Mouse (Mus musculus): ENCODE measurements around the gene Ptgr1. TPM values are rescaled to one million over a fixed set of nuclear protein-coding genes. Genes with fewer than 3 reads are reported as not detected.

Ptgr1 gene
- polyA plus RNA-seq, 2 experiments: 19.2 to 34.7 TPM

DNA sequence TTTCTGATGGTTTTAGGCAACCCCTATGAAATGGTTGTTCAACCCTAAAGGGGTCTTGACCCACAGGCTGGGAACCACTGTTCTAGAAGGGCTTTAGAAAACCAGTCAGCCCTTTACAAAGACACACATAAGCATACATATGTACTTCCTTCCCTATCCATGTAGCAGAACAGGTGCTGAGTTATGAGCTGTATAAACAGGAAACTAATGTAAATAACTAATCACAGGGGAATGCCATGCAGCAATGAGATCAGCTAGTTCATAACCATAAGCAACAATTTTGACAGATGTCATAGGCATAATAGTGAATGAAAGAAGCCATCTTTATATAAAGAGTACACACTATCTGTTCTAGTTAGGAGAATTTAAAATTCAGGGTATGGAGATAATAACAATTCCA, 45.3 kb downstream of the Ptgr1 start:
- TF ChIP-seq POLR2A (IDR thresholded peaks at IDR 0.05; ENCODE audit: borderline replicate concordance, extremely low read depth, insufficient read depth, insufficient read length): no peak
- H3K9me3 ChIP-seq (ENCODE audit: control insufficient read depth, low read length): no peaks in the 10 kb centered on the region
- DNase-seq (ENCODE audit: low spot score): no peak
- no peak for ATAC-seq (ENCODE audit: low FRiP score, low read depth)
- no peak overlapping the region for H3K9ac ChIP-seq (ENCODE audit: low read depth, low read length, severe bottlenecking)
- H3K36me3 ChIP-seq (ENCODE audit: control insufficient read depth, insufficient read depth, low read length): no peaks in the 10 kb centered on the region; the same call in 1 of the 2 replicates
- H3K4me3 ChIP-seq (replicated peaks; ENCODE audit: low read length): no peak overlapping the region
- H3K4me1 ChIP-seq (ENCODE audit: control insufficient read depth, insufficient read depth, low read length): peaks cover 7% of the 10 kb centered on the region
- H3K27ac ChIP-seq (replicated peaks; ENCODE audit: low read depth, low read length): no peak overlapping the region
- H3K4me2 ChIP-seq (replicated peaks; ENCODE audit: low read depth, low read length, severe bottlenecking): no peak overlapping the region
- no peaks in the 10 kb centered on the region for H3K27me3 ChIP-seq (ENCODE audit: control insufficient read depth, insufficient read depth, low read length)

- Histone ChIP-seq H3K27me3 (ENCODE audit: control insufficient read depth, insufficient read depth, low read length) (no peaks in the 10 kb centered on the region), H3K36me3 (ENCODE audit: control insufficient read depth, insufficient read depth, low read length) (no peaks in the 10 kb centered on the region), H3K9ac (ENCODE audit: low read depth, low read length, severe bottlenecking) (no peak overlapping the region), H3K4me2 (replicated peaks; ENCODE audit: low read depth, low read length, severe bottlenecking) (no peak overlapping the region), H3K9me3 (ENCODE audit: control insufficient read depth, low read length) (no peaks in the 10 kb centered on the region; the same call in 1 of the 2 replicates), H3K4me1 (ENCODE audit: control insufficient read depth, insufficient read depth, low read length) (no peaks in the 10 kb centered on the region), H3K27ac (replicated peaks; ENCODE audit: low read depth, low read length) (no peak overlapping the region), H3K4me3 (replicated peaks; ENCODE audit: low read length) (no peak overlapping the region)
- DNase-seq (ENCODE audit: low spot score) (no peak), ATAC-seq (ENCODE audit: low FRiP score, low read depth) (no peak)
- 64% methylated on average over 3 of the region's 3 CpGs for WGBS
- no peak for TF ChIP-seq POLR2A (IDR thresholded peaks at IDR 0.05; ENCODE audit: borderline replicate concordance, extremely low read depth, insufficient read depth, insufficient read length)
These were observed 51.1 kb downstream of the Ptgr1 start for GRCm38 (mm10) chr4:58935846-58936245.

DNA sequence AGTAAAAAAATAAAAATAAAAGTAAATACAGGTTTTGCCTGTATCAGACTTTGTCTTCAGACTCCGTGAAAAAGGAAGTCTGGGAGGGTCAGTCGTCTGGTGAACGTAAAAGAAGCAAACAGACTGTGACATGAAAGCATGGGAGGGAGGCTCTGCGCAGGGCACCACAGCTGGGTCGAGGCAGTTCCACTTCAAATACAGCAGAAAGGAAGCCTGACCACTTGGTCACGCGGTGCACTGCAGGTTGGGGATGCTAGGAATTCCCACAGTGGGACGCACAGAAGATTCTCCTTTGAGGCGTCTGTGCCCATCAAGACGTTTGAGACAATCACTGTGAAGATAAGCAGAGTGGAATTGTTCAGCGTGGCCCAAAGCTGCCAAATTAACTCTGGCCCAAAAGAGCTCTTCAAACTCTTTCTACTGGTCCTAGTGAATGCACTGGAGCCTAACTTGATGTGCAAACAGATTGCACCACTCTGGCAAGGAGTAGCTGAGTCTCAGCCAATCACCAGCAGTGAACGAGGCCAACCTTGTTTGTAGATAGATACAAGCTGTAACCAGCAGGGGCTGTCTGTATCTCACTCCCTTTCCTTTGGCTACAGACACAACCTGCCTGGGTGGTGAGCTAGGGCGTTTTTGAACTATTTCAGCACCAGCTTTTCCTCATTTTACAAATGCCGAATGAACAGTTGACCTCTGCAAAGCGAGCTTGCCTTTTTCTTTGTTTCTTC, 52.0 kb downstream of the Ptgr1 start:
- ATAC-seq (ENCODE audit: low FRiP score, low read depth): no peak
- Histone ChIP-seq H3K36me3 (ENCODE audit: control insufficient read depth, insufficient read depth, low read length) (no peaks in the 10 kb centered on the region), H3K27me3 (ENCODE audit: control insufficient read depth, insufficient read depth, low read length) (no peaks in the 10 kb centered on the region), H3K4me3 (replicated peaks; ENCODE audit: low read length) (no peak overlapping the region), H3K27ac (replicated peaks; ENCODE audit: low read depth, low read length) (no peak overlapping the region), H3K9ac (ENCODE audit: low read depth, low read length, severe bottlenecking) (no peak overlapping the region), H3K4me2 (replicated peaks; ENCODE audit: low read depth, low read length, severe bottlenecking) (no peak overlapping the region), H3K9me3 (ENCODE audit: control insufficient read depth, low read length) (no peaks in the 10 kb centered on the region; the same call in 1 of the 2 replicates), H3K4me1 (ENCODE audit: control insufficient read depth, insufficient read depth, low read length) (no peaks in the 10 kb centered on the region)
- no peak for TF ChIP-seq POLR2A (IDR thresholded peaks at IDR 0.05; ENCODE audit: borderline replicate concordance, extremely low read depth, insufficient read depth, insufficient read length)
- peak; percentile 57 for DNase-seq (ENCODE audit: low spot score)
- WGBS: 50% methylated on average over 15 of the region's 15 CpGs

DNA sequence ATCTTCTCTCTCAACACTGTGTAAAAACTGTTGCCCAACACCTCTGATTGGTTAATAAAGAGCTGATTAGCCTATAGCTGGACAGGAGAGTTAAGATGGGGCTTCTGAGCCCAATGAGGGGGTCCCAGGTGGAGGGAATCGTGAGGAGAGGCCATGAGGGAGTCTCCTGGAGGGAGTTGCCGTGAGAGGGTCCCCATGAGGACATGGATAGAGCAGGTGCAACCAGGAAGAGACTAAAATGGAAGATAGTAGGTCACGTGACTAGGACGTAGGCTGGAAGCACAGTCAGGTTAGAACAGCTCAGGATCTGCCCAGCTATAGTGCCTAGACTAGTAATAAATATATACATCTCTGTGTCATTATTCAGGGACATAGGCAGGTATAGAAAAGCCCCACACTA, 52.6 kb downstream of the Ptgr1 start:
- no peak overlapping the region for H3K27ac ChIP-seq (replicated peaks; ENCODE audit: low read depth, low read length)
- no peaks in the 10 kb centered on the region for H3K27me3 ChIP-seq (ENCODE audit: control insufficient read depth, insufficient read depth, low read length)
- H3K4me1 ChIP-seq (ENCODE audit: control insufficient read depth, insufficient read depth, low read length): no peaks in the 10 kb centered on the region
- H3K9ac ChIP-seq (ENCODE audit: low read depth, low read length, severe bottlenecking): no peak overlapping the region
- DNase-seq (ENCODE audit: low spot score) (no peak), ATAC-seq (ENCODE audit: low FRiP score, low read depth) (no peak)
- H3K4me3 ChIP-seq (replicated peaks; ENCODE audit: low read length): no peak overlapping the region
- TF ChIP-seq POLR2A (IDR thresholded peaks at IDR 0.05; ENCODE audit: borderline replicate concordance, extremely low read depth, insufficient read depth, insufficient read length): no peak
- WGBS: 79% methylated on average over 4 of the region's 4 CpGs
- no peak overlapping the region for H3K4me2 ChIP-seq (replicated peaks; ENCODE audit: low read depth, low read length, severe bottlenecking)
- H3K9me3 ChIP-seq (ENCODE audit: control insufficient read depth, low read length): no peaks in the 10 kb centered on the region; the same call in 1 of the 2 replicates
- H3K36me3 ChIP-seq (ENCODE audit: control insufficient read depth, insufficient read depth, low read length): no peaks in the 10 kb centered on the region

GRCm38 (mm10) chr4:58932541-58932940, 54.4 kb downstream of the Ptgr1 start:
- H3K9me3 ChIP-seq (ENCODE audit: control insufficient read depth, low read length): no peaks in the 10 kb centered on the region; the same call in 1 of the 2 replicates
- no peak for TF ChIP-seq POLR2A (IDR thresholded peaks at IDR 0.05; ENCODE audit: borderline replicate concordance, extremely low read depth, insufficient read depth, insufficient read length)
- H3K36me3 ChIP-seq (ENCODE audit: control insufficient read depth, insufficient read depth, low read length): no peaks in the 10 kb centered on the region
- no peak overlapping the region for H3K9ac ChIP-seq (ENCODE audit: low read depth, low read length, severe bottlenecking)
- WGBS: 63% methylated on average over 6 of the region's 6 CpGs
- H3K4me2 ChIP-seq (replicated peaks; ENCODE audit: low read depth, low read length, severe bottlenecking): no peak overlapping the region
- no peak overlapping the region for H3K4me3 ChIP-seq (replicated peaks; ENCODE audit: low read length)
- H3K27me3 ChIP-seq (ENCODE audit: control insufficient read depth, insufficient read depth, low read length): no peaks in the 10 kb centered on the region
- no peaks in the 10 kb centered on the region for H3K4me1 ChIP-seq (ENCODE audit: control insufficient read depth, insufficient read depth, low read length)
- no peak overlapping the region for H3K27ac ChIP-seq (replicated peaks; ENCODE audit: low read depth, low read length)
- ATAC-seq (ENCODE audit: low FRiP score, low read depth) (no peak), DNase-seq (ENCODE audit: low spot score) (no peak)

Measured in limb, embryonic 14.5 days (tissue).